Mouse (Mus musculus): ENCODE measurements around the gene Impdh1.
"Not testable (repeated sequence)": the region's sequence is repeated elsewhere in the genome, so short reads cannot be mapped to it uniquely, and the experiment has no call there.

Gene Impdh1

DNA sequence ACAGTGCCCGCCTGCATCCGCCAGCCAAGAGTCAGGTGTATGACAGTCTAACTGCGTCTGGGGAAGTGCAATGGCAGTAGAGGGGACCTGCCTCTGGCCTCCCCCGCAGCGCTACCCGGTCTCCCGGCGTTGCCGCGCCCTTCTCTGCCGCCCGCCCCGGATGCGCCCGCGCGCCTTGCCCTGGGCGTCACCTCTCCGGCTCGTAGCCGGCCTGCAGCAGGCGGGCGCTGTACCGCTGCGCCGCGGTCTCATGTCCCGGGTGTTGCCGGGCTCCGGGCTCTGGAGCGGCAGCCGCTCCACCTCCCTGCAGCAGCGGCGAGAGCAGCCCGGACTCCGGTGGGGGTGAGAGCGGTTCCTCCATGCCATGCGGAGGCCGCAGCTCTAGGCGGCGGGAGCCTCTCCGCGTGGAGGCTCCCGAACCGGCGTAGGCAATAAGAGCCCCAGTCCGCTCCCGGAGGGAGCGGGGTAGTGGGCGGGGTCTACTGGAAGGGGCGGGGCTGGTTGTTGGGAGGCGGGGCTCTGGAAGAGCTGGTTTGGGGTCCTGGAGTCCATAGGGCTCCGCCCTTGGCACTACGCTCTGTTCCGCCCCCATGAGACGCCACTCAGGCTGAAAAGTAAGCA is at the start of gene Impdh1:
TSS of gene Impdh1 (minus strand) at position 484 of the 621 bp plus-strand sequence.
- DNase-seq (ENCODE audit: low read depth), result peak; percentile 88

DNA sequence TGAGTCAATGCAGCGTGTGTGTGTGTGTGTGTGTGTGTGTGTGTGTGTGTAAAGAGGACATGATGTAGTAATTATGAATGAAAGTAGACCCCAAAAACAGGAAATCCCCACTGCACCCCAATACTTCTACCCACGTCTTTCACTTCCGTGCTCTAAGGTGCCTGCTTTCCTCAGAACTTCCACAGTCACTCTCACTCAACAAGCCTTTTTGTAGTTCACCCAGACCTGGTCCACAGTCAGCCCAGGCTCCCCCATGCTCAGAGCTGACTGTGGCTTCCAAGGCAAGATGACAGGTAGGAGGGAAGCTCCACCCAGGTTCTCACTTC is 48.3 kb upstream of the Impdh1 start:
- peak; percentile 59 for DNase-seq (ENCODE audit: low read depth)

DNA sequence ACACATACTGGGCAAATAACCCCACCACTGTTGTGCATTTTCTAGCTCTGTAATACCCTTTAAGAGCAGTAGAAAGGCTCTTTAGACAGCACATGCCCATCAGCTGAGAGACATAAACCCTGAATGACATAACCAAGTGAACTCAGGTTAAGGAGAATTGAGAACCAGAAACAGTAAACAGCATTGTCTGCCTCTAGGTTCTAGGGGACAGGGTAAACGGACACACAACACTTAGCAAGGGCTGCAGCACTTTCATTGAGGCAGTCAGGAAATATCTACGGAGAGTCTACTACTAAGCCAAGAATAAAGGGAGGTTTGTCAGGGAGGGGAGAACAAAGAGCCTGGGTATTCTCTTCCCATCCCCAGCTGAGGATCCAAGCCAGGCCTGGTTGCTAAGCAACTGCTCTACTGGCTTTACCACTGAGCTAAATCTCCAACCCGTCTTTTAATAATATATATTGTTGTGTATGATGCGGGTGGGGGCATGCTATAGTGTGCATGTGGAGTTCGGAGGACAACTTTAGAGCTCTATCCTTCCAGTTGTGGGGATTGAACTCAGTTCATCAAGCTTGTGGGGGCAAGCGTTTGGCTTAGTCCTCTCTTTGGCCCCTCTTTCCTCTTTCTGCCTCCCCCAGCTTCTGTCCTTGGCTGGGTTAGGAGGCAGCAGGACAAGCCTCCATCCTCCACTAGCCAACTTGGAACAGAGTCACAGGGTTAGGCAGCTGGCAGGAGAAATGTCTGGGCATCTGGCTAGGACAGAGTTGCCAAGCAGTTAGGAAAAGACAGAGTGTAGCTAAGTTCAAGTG is 47.7 kb upstream of the Impdh1 start:
- no peak for DNase-seq (ENCODE audit: low read depth)

DNA sequence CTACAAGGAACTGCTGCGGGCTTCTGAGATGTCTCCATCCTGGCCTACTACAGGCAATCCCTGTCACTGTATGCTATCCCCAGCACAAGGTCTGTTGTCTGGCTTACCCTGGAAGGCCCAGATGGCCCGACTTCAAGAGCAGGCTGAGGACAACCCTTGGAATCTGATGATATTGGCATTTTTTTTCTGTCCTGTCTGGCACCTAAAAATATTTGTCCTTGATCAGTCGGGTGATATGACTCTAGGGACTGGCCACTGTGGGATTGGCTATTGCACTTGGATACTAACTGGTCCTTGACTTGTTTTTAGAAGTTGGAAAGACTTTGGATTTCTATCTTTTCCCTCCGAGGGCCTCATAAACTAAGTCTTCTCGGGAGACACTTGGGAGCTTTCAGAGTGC is 45.7 kb upstream of the Impdh1 start:
- no peak for DNase-seq (ENCODE audit: low read depth)

DNA sequence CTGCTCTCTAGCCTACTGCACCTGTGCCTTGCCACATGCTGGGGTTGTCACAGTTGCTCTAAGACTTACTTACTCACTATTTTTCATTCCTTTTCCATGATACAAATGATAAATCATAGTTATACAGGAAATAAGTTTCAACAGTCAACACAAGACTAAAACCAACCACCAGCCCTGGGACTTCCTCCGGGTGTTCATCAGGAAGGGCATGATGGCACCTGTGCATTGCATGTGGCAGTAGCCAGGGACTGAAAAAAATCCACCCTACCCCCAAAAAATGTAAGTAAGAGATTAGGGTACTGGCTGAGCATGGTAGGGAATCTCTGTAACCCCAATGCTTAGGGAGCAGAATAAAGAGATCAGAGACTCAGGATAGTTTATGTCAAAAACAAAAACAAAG is 43.3 kb upstream of the Impdh1 start:
- DNase-seq (ENCODE audit: low read depth), result no peak

DNA sequence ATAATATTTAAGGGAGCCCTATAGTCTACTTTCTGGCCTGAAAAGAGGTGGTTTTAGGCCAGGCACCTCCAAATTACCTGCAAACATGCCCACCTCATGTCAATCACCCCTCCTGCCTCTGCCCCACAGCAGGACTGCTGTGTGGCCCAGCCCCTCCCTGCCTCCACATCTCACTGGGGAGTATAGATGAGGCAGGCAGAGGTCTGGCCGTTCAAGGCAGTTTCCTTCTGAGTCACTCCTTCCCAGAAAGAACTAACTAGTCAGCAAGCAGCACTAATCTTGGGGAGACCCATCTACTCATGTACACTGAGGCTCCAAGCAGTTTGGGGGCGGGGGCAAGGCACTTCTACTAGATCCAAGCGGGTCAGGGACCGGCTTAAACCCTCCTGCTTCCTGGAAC is 30.9 kb upstream of the Impdh1 start:
- DNase-seq (ENCODE audit: low read depth), result peak; percentile 46

DNA sequence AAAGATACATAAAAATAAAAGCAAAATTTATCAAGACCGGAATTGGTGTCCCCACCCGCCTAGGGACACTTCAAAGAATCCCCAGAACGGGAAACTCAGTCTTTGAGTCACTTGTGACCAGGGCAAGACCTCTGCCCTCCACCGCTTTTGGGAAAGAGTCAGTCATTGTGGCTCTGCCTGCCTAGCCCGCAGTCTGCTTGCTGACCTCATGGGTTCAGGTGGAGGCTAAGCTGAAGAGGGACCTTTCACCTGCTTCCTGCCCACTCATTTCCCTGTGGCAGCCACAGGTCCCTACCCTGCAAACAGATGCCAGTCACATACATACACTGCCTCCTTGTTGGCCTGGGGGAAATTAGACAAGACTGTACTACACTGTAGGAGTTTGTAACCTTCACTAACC is 30.4 kb upstream of the Impdh1 start:
- DNase-seq (ENCODE audit: low read depth), result peak; percentile 70

DNA sequence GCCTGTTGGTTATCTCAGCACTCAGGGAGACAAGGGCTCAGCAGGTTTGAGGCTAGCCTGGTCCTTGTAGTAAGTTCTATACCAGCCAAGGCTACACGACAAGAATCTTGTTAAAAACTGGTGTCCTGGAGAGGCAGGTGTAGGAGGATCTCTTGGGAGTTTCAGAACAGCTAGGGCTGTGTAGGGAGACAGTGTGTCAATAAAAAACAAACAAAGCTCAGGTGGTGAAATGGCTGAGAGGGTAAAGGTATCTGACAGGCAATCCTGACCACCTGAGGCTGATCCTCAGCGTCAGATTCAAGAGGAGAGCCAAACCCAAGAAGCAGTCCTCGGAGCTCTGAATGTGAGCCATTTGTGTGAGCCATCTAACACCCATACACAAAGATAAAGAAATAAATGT is 30.0 kb upstream of the Impdh1 start:
- DNase-seq (ENCODE audit: low read depth), result no peak

DNA sequence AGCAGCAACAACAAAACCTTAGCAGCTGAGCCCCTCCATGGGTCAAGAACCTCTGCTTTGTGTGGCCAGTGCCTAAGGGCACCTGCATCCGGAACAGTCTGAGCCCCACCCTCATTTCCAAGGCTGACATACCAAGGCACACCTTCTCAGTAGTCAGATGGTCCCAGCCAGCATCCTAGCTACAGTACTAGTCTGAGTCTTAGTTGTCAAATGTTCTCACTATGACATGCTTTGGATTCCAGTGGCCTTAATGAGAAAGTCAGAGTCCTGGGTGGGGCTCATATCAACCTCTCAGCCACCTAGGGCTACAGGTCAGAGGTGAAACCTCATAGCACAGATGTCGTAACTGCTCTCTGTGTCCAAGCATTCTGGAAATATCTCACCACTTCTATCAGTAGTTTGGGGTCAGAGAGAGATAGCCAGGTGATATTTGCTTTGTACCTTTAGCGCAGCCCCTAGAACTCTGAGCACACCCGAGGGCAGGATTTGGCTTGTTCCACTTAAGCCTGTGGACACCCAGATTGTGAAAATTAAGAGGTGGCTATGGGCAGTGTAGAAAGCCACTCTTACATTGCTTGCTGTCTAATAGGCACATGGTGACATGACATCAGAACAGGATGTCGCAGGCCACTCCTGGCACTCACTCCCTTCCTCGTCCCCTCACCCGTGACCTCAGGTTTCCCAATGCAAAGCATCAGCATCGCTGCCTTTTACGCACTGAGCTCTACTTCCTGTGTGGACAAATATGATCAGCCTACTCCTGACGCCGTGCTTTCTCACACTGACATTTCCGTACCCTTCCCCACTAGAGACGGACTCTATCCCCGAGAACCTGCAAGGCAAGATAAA is 29.3 kb upstream of the Impdh1 start:
- peak; percentile 78 for DNase-seq (ENCODE audit: low read depth)

DNA sequence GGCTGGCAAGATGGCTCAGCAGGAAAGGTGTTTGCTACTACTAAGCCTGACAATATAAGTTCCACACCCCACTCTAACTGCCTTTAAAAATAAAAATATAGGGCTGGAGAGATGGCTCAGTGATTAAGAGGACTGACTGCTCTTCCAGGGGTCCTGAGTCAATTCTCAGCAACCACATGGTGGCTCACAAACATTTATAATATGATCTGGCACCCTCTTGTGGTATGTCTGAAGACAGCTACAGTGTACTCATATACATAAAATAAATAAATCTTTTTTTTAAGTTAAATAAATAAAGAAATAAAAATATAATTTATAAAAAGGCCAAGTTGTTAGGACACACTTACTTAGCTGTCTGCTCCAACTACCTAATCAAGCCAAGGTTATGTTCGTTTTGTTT is 26.1 kb upstream of the Impdh1 start:
- peak; percentile 58 for DNase-seq (ENCODE audit: low read depth)

DNA sequence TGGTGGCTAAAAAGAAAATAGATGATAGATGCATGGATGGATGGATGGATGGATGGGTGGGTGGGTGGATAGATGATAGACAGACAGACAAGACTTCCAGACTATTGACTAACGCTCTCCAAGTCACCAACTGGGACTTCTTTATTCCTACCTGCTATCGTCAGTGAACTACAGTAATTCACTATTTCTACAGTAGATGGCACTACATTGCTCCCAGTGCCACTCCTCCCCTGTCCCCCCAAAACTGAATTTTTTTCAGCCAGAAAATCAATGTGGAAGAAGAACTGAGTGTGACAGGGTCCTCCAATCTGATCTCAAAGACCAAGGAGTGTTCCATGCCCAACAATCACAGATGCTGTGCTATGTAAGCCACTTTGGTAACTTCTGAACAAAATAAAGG is 25.5 kb upstream of the Impdh1 start:
- DNase-seq (ENCODE audit: low read depth), result peak; percentile 65

DNA sequence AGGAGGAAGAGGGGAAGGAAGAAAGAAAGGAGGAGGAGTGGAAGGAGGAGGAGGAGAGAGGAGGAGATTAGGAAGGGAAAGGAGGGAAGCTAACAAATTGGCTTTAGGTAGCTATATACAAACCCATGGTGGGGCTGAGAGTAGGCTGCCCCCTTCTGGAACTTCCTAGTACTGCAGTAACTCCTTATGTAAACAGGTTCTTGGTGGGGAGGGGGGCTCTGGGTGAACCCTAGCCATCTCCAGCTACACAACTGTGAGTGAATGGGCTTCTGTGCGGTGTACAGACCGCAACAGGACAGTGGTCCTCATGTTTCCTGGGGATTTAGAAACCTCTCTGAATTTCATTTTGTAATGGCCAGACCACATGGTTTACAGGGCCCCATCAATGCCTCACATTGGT is 24.6 kb upstream of the Impdh1 start:
- DNase-seq (ENCODE audit: low read depth), result peak; percentile 90

DNA sequence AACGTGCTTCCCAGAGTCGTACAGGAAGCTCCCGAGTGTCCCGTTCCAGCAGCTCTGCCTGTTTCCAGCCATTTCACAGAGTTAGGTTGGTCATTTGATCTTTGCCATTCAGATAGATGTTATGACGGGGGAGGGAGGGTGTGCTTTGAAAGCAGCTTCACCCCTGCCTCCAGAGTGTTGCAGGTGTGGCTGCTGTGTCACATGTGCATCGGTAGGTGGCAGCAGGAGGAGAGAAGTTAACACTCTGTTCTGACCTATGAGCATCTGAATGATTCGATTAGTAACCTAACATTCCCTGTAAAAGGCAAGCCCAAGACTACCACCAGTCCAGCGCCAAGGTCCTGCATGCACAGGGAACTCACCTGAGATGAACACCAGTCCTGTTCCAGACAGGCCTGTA is 18.1 kb upstream of the Impdh1 start:
- peak; percentile 76 for DNase-seq (ENCODE audit: low read depth)

DNA sequence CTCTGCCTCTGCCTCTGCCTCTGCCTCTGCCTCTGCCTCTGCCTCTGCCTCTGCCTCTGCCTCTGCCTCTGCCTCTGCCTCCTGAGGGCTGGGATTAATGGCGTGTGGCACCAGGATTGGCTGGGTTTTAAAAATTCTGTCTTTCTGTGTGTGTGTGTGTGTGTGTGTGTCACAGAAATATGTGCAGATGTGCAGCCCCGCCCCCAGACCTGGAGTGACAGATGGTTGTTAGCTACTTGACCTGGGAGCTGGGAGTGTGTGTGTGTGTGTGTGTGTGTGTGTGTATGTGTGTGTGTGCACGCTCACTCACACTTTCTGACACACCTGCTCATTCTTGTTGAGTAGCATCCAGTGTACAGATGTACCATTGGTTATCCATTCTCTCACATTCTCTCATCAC is 17.5 kb upstream of the Impdh1 start:
- DNase-seq (ENCODE audit: low read depth), result no peak

DNA sequence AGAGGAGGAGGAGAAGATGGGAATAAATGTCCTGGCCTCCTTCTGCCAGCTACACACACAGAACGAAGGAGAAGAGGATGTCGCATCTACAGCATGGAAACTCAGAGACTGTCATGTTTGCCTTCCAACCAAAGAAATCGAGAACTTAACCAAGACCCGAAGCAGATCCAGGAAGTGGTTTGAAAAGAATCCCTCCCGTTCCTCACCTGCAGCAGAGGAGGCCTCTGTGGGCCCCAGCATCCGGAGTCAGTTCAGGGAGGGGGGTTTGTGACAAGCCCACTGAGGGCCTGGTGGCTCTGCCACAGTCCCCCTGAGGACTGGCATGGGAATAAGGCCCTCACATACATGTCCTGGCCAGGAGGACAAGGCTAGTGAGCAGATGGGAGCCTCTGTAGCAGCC is 16.2 kb upstream of the Impdh1 start:
- peak; percentile 76 for DNase-seq (ENCODE audit: low read depth)

DNA sequence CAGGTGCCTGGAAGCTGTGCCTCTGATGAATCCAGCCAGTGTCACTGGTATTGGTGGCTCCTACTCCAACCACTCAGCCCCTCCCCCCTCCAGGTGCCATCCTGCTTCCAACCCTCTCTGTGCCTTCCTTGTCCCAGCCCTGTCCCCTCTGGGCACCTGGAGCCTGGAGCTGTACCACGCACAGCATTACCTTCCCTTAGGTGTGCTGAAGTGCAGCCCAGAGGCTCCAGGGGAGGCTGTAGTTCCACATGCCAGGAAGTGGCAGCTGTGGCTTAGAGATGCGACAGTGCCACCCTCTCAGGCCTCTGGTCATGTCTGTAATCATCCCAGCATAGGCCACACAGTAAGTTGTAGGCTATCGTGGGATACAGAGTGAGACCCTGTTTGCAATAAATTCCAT is 15.6 kb upstream of the Impdh1 start:
- no peak for DNase-seq (ENCODE audit: low read depth)

DNA sequence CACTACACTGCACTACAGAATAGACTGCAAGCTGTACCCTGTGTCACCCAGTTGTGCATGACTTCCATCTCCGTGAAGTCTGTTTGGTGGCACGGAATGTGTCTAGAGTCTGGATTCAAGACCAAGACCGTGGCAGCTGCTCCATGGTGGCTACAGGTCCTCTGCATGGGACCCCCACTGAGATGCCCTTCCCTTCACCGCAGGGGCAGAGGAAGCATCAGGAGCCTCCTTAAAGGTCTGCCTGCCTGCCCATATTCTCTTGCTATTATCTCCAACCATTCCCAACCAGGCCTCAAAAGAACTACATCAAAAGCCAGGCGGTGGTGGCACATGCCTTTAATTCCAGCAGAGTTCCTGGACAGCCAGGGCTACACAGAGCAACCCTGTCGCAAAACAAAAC is 14.2 kb upstream of the Impdh1 start:
- DNase-seq (ENCODE audit: low read depth), result no peak

DNA sequence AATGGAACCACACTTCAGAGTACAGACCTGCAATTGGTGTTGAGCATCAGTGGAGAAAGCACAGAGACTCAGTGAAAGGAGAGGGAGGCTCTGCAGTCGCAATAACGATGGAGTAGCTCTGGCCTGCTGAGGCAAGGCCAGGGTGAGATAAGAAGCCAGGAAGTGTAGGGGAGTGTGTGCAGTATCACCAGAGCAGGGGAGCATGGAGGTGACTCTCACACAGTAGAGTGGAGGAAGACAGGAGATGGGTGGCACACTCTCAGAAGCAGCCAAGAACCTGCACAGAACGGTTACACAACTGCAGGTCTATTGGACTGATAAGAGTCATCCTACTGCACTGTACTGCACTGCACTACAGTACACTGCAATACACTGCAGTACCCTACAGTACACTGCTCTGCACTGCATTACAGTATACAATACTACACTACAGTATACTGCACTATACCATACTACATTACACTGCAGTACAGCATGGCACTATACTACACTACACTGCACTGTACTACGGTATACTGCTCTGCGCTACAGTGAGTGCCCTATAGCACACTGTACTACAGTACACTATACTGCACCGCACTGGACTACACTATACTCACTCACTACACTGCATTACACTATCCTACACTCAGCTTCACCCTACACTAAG is 13.2 kb upstream of the Impdh1 start:
- DNase-seq (ENCODE audit: low read depth), result no peak

DNA sequence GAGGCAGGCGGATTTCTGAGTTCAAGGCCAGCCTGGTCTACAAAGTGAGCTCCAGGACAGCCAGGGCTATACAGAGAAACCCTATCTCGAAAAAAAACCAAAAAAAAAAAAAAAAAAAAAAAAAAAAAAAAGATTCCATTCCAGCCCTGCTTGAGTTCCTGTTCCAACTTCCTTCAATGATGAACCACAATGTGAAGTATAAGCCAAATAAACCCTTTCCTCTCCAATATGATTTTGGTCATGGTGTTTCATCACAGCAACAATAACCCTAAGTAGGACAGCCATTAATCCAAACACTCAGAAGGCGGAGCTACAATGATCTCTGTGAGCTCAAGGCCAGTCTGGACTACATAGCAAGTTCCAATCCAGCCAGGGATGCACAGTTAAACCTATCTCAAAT is 1.6 kb upstream of the Impdh1 start:
- DNase-seq (ENCODE audit: low read depth), result not testable (repeated sequence)

DNA sequence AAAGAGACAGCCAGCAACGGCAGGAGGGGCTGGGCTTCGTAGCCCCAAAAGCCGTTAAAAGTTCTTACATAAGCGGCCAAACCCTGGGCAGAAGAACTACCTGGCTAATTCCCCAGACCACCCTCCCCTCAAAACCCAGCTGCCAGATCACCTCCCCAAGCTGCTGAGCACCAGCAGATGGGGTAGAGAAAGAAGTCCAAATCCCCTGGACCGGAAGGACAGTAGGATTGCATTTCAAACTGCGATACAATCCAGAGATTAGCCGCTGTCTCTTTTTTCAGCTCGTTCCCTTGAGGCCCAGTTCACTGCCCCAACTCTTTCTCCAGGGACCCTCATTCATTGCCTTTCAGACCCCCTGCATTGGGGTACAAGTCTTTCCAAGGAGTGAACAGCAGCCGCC is 983 bp downstream of the Impdh1 start:
- DNase-seq (ENCODE audit: low read depth), result no peak

DNA sequence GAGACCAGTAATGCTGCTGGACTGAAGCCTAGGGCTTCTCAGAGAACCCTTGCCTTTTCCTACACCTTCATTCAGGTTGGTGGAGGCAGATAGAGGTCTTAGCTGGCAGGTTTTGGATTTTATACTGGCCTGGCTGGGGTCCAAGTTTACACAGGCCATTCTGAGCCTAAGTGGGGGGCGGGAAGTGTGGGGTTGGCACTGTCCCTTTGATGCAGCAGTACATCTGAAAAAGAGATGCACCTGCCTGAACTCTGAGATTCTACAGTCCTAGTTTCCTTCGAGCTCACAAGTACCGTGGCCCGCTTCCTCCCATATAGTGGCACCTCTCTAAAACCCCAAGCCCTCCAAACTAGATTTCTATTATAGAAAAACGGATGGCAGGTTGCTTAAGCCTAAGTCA is 1.4 kb downstream of the Impdh1 start:
- peak; percentile 44 for DNase-seq (ENCODE audit: low read depth)

DNA sequence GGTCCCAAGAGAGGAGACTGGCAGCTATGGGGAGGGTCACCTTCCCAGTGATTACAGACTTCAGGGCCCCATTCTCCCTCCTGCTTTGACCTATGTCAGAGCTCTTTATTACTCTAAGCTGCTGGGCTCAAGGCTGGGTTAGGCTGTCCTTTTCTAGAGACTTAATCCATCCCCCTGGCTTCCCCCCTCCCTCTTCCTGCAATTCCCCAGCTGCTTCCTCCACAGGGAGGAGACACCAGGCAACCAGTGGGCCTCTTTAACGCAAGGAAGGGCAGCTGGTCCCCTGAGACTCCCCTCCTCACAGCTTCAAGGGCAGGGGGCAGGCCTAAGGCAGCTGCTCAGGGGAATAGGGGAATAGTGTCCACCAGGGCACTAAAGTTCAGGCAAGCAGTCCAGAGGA is 1.9 kb downstream of the Impdh1 start:
- no peak for DNase-seq (ENCODE audit: low read depth)

DNA sequence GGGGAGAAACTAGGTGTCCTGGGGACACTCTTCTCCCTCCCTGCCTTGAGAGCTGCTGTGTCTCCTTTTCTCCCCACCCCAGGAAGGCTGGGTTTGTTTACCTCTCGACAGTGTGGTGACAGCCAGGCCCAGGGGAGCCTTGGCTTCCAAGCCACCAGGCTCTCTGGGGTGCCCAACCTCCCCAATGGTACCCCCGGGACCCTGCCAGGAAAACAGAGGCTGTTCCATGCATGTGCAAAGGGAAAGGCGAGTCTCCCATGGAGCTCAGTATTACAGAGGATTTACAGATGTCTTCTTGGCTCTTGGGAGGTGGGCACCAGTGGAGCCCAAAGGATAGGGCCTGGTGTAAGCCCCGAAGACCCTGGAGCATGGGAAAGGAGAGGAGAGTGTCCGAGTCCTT is 2.7 kb downstream of the Impdh1 start:
- no peak for DNase-seq (ENCODE audit: low read depth)

Data from induced T-regulatory cell, adult 2 months (primary cell).